Mouse (Mus musculus): ENCODE results near the gene Anapc2. TPM values are rescaled to one million over a fixed set of nuclear protein-coding genes. Genes with fewer than 3 reads are reported as not detected.
A peak's percentile ranks its signal among the peaks of the same experiment; 100 is the strongest.

Gene Anapc2
- polyA plus RNA-seq, 1 experiment: 29.3 TPM

DNA sequence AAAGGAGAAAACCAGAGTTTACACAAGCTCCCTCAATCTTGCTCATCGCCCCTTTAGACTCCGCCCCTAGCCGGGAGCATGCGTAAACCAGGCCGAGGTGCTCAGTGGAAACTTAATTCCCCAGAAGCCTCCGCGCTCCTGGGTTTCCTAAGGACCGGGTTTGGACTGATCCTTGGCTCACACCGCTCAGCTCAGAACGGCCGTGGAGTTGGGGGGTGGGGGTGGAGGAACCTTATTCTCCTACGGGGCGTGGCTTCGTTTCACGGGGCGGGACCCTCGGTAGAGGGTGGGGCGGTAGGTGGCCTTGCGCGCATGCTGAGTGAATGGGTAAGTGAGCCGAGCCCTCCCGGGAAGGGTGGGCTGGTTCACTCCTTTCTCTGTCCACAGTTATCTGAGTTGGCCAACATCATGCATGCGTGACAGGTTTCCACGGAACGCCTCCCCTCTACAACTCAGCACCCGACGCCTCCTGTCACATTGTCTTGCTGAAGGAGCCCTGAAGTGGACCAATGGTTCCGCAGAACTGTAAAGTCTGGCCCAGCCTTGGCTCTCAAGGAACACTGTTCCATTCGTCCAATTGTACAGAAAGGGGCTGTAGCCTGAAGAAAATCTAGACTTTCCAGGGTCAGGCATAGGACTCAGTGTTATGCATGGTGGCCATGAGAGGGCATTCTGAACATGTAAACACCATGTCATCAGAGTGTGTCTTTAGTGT lies 31.4 kb upstream of the Anapc2 start:
- H3K27ac ChIP-seq (ENCODE audit: control insufficient read depth, insufficient read depth, low read depth, low read length): no peak overlapping the region
- peaks cover 23% of the 10 kb centered on the region for H3K4me1 ChIP-seq (ENCODE audit: control insufficient read depth, insufficient read depth, low read length)
- no peaks in the 10 kb centered on the region for H3K36me3 ChIP-seq (ENCODE audit: control insufficient read depth, insufficient read depth, low read length)
- no peaks in the 10 kb centered on the region for H3K27me3 ChIP-seq (ENCODE audit: control insufficient read depth, insufficient read depth, low read length)
- TF ChIP-seq CTCF (IDR thresholded peaks at IDR 0.05; ENCODE audit: control insufficient read depth, insufficient read depth, insufficient replicate concordance, low read depth, low read length): no peak
- H3K4me3 ChIP-seq (ENCODE audit: control insufficient read depth, low read depth, low read length): peak overlapping the region; percentile 25

- Histone ChIP-seq H3K36me3 (ENCODE audit: control insufficient read depth, insufficient read depth, low read length) (no peaks in the 10 kb centered on the region), H3K27me3 (ENCODE audit: control insufficient read depth, insufficient read depth, low read length) (no peaks in the 10 kb centered on the region), H3K4me1 (ENCODE audit: control insufficient read depth, insufficient read depth, low read length) (peaks cover 23% of the 10 kb centered on the region), H3K27ac (ENCODE audit: control insufficient read depth, insufficient read depth, low read depth, low read length) (no peak overlapping the region), H3K4me3 (ENCODE audit: control insufficient read depth, low read depth, low read length) (peak overlapping the region; percentile 8; the same call in 1 of the 2 replicates)
- TF ChIP-seq CTCF (IDR thresholded peaks at IDR 0.05; ENCODE audit: control insufficient read depth, insufficient read depth, insufficient replicate concordance, low read depth, low read length): no peak
- TF ChIP-seq POLR2A (IDR thresholded peaks at IDR 0.05; ENCODE audit: control insufficient read depth, low read depth, low read length): no peak
These were observed 30.9 kb upstream of the Anapc2 start for GRCm38 (mm10) chr2:25241438-25241775.

DNA sequence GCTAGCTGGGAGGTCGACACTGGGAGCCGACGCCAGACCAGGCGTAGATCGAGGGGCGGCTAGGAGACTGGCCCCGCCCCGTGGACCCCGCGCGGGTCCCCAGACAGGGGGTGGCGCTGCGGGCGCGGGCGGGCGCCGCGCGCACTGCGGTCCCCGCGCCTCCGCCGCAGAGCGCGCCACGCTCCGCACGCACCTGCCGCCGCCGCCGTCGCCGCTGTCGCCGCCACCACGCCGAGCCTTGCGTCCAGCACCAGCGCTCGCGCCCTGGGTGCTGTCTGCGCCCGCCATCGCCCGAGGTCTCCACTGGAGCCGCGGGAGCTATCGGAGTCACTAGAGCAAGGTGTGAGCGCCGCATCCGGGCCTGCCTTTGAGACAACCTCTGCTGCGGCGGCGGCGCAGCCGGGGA lies 30.2 kb upstream of the Anapc2 start, which contains the start of the genes Rnf208 and Cysrt1:
TSS of gene Rnf208 (plus strand) at position 155 of the 406 bp plus-strand sequence.
TSS of gene Cysrt1 (minus strand) at position 352 of the 406 bp plus-strand sequence.
- Histone ChIP-seq H3K27me3 (ENCODE audit: control insufficient read depth, insufficient read depth, low read length) (no peaks in the 10 kb centered on the region), H3K27ac (ENCODE audit: control insufficient read depth, insufficient read depth, low read depth, low read length) (no peak within 1 kb of the TSS), H3K4me1 (ENCODE audit: control insufficient read depth, insufficient read depth, low read length) (peaks cover 23% of the 10 kb centered on the region), H3K36me3 (ENCODE audit: control insufficient read depth, insufficient read depth, low read length) (no peaks in the 10 kb centered on the region; the same call in 1 of the 2 replicates), H3K4me3 (ENCODE audit: control insufficient read depth, low read depth, low read length) (peak within 1 kb of the TSS; percentile 72)
- TF ChIP-seq POLR2A (IDR thresholded peaks at IDR 0.05; ENCODE audit: control insufficient read depth, low read depth, low read length): no peak
- no peak for TF ChIP-seq CTCF (IDR thresholded peaks at IDR 0.05; ENCODE audit: control insufficient read depth, insufficient read depth, insufficient replicate concordance, low read depth, low read length)

GRCm38 (mm10) chr2:25243342-25243741 lies 28.9 kb upstream of the Anapc2 start:
- Histone ChIP-seq H3K36me3 (ENCODE audit: control insufficient read depth, insufficient read depth, low read length) (no peaks in the 10 kb centered on the region; the same call in 1 of the 2 replicates), H3K4me3 (ENCODE audit: control insufficient read depth, low read depth, low read length) (no peak overlapping the region), H3K27me3 (ENCODE audit: control insufficient read depth, insufficient read depth, low read length) (no peaks in the 10 kb centered on the region), H3K4me1 (ENCODE audit: control insufficient read depth, insufficient read depth, low read length) (peaks cover 23% of the 10 kb centered on the region), H3K27ac (ENCODE audit: control insufficient read depth, insufficient read depth, low read depth, low read length) (no peak overlapping the region)
- TF ChIP-seq CTCF (IDR thresholded peaks at IDR 0.05; ENCODE audit: control insufficient read depth, insufficient read depth, insufficient replicate concordance, low read depth, low read length) (no peak), POLR2A (IDR thresholded peaks at IDR 0.05; ENCODE audit: control insufficient read depth, low read depth, low read length) (no peak)

DNA sequence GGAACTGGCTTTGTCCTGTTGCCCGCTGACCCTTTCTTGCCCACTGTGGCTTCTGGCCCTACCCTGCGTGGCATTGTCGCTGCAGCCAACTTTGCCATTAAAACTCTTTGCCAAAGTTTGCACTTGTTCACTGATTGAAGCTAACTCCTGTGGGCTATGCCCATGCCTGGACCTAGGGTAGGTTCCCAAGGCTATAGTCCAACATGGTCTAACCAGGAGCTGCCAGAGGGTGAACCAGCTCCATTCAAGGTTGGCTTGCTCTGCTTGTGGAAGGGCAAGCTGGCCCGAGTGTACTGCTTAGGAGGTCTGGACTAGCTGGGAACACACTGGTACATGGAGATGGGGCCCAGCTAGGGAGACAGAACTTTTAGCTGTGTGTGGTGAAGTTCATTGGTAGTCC lies 28.1 kb upstream of the Anapc2 start:
- no peaks in the 10 kb centered on the region for H3K27me3 ChIP-seq (ENCODE audit: control insufficient read depth, insufficient read depth, low read length)
- no peaks in the 10 kb centered on the region; the same call in 1 of the 2 replicates for H3K36me3 ChIP-seq (ENCODE audit: control insufficient read depth, insufficient read depth, low read length)
- no peak overlapping the region for H3K27ac ChIP-seq (ENCODE audit: control insufficient read depth, insufficient read depth, low read depth, low read length)
- no peak for TF ChIP-seq POLR2A (IDR thresholded peaks at IDR 0.05; ENCODE audit: control insufficient read depth, low read depth, low read length)
- no peak for TF ChIP-seq CTCF (IDR thresholded peaks at IDR 0.05; ENCODE audit: control insufficient read depth, insufficient read depth, insufficient replicate concordance, low read depth, low read length)
- no peak overlapping the region for H3K4me3 ChIP-seq (ENCODE audit: control insufficient read depth, low read depth, low read length)
- peaks cover 23% of the 10 kb centered on the region for H3K4me1 ChIP-seq (ENCODE audit: control insufficient read depth, insufficient read depth, low read length)

DNA sequence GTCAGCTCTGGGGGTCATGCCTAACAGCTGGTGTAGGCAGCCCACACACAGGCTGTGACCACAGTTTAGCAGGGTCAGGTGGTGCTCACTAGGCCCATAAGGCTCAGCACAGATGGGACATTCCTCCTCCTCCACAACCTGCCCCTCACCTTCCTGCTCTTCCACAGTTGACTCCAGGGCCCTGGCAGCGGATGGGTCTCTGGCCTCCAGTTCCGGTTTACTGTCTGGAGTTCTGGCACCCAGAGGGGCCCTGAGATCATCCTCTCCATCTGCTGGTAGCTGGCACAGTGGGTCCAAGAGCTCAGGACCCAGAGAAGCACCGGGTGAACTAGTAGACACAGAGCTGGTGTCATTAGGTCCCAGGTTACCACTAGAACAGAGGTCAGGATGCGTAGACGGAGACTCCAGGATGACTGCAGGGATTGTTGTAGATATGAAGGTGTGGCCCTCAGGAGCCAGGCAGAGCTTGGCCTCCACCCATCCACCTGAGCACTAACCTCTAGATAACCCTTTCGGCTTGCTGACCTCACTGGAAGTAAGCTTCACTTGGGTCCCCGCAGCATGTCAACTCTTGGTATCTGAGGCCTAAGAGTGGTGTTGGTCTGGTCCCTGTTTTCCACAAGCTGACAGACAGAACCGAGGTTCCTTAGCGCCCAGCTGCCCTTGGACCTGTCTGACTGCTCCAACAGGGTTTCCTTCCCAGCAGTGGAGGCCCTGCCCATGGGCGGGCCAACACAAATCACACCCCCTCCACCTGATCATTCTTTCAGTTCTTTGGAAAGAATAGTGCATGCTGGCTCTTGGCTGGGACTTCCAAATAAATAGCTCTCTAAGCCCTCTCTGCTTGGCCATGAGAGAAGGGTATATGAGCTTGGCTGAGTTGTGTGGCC lies 25.9 kb upstream of the Anapc2 start, which contains the start of gene AL732309.1:
TSS of gene AL732309.1 (minus strand) at position 681 of the 890 bp plus-strand sequence.
- H3K36me3 ChIP-seq (ENCODE audit: control insufficient read depth, insufficient read depth, low read length): no peaks in the 10 kb centered on the region; the same call in 1 of the 2 replicates
- TF ChIP-seq POLR2A (IDR thresholded peaks at IDR 0.05; ENCODE audit: control insufficient read depth, low read depth, low read length): no peak
- TF ChIP-seq CTCF (IDR thresholded peaks at IDR 0.05; ENCODE audit: control insufficient read depth, insufficient read depth, insufficient replicate concordance, low read depth, low read length): no peak
- H3K4me1 ChIP-seq (ENCODE audit: control insufficient read depth, insufficient read depth, low read length): peaks cover 11% of the 10 kb centered on the region
- no peak within 1 kb of the TSS for H3K27ac ChIP-seq (ENCODE audit: control insufficient read depth, insufficient read depth, low read depth, low read length)
- no peak within 1 kb of the TSS for H3K4me3 ChIP-seq (ENCODE audit: control insufficient read depth, low read depth, low read length)
- no peaks in the 10 kb centered on the region for H3K27me3 ChIP-seq (ENCODE audit: control insufficient read depth, insufficient read depth, low read length)

- Histone ChIP-seq H3K36me3 (ENCODE audit: control insufficient read depth, insufficient read depth, low read length) (no peaks in the 10 kb centered on the region), H3K4me1 (ENCODE audit: control insufficient read depth, insufficient read depth, low read length) (peaks cover 6% of the 10 kb centered on the region), H3K4me3 (ENCODE audit: control insufficient read depth, low read depth, low read length) (no peak overlapping the region), H3K27me3 (ENCODE audit: control insufficient read depth, insufficient read depth, low read length) (no peaks in the 10 kb centered on the region), H3K27ac (ENCODE audit: control insufficient read depth, insufficient read depth, low read depth, low read length) (no peak overlapping the region)
- TF ChIP-seq POLR2A (IDR thresholded peaks at IDR 0.05; ENCODE audit: control insufficient read depth, low read depth, low read length) (no peak), CTCF (IDR thresholded peaks at IDR 0.05; ENCODE audit: control insufficient read depth, insufficient read depth, insufficient replicate concordance, low read depth, low read length) (no peak)
These were observed 19.9 kb upstream of the Anapc2 start for GRCm38 (mm10) chr2:25252331-25252730.

Data from testis, adult 2 months (tissue).